13 mouse cellular contexts compared by ENCODE assay signal in the genomic region with DNA sequence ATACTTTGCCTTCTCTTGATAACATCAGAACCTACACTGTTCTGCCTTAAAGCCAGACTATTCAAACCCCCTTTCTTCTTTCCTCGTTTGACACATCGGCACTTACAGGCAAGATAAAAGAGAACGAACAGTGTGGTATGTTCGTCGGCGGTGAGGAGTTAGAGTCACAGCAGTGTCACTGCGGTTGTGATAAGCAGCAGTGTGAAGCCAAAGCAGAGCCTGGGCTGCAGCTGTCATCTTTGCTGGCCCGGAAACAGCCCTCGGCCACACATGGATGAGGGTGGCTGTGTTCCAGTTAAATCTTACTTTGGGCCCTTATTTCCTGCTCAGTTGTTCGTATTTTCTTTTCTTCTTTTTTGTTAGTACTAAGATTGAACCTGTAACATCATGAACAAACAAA. TPM values are rescaled to one million over a fixed set of nuclear protein-coding genes. Genes with fewer than 3 reads are reported as not detected.
DNase-seq lines count a peak whose midpoint lies in the region; ATAC-seq and TF ChIP-seq lines count a peak whose summit lies in the region.
"Had no signal": no experiment of that assay in that cellular context is flagged by ENCODE, and none has a peak within 500 bp of the region (broad histone marks: within the 10 kb centered on the region; RNA-seq: fewer than 3 reads in every experiment).

No protein-coding gene starts in this region.

- peaks cover 62% of the 10 kb centered on the region for H3K4me1 ChIP-seq in G1E (ENCODE audit: insufficient read depth, low read depth, low read length)
- H3K4me1 ChIP-seq in intestine, postnatal 0 days (replicated peaks; ENCODE audit: control insufficient read depth, insufficient read depth, low read length) = no peaks in the 10 kb centered on the region
- H3K4me1 ChIP-seq in lung, postnatal 0 days (ENCODE audit: insufficient read depth, low read depth, low read length) = no peaks in the 10 kb centered on the region
- H3K4me1 ChIP-seq: intestine, embryonic 15.5 days; limb, embryonic 13.5 days had no signal

- H3K27me3 ChIP-seq in G1E (ENCODE audit: insufficient read depth, low read length) = no peaks in the 10 kb centered on the region
- no peaks in the 10 kb centered on the region; the same call in 1 of the 2 replicates for H3K27me3 ChIP-seq in intestine, postnatal 0 days (replicated peaks; ENCODE audit: control insufficient read depth, insufficient read depth, low read length)
- no peaks in the 10 kb centered on the region for H3K27me3 ChIP-seq in lung, postnatal 0 days (replicated peaks; ENCODE audit: insufficient read depth, low read length)
- H3K27me3 ChIP-seq: forebrain, embryonic 12.5 days; intestine, embryonic 15.5 days; limb, embryonic 13.5 days had no signal

- H3K4me2 ChIP-seq in intestine, postnatal 0 days (replicated peaks; ENCODE audit: low read depth) = no peak overlapping the region
- H3K4me2 ChIP-seq in lung, postnatal 0 days (replicated peaks; ENCODE audit: low read depth, low read length) = no peak overlapping the region
- H3K4me2 ChIP-seq: forebrain, embryonic 12.5 days; intestine, embryonic 15.5 days; limb, embryonic 13.5 days; midbrain, embryonic 11.5 days had no signal

- peak; percentile 14 for DNase-seq in embryo, embryonic 10 days (ENCODE audit: low spot score)
- DNase-seq in embryo, embryonic 10.5 days (ENCODE audit: low spot score) = no peak
- peak; percentile 39 for DNase-seq in G1E (ENCODE audit: low spot score)
- DNase-seq in heart, adult 8-10 months (ENCODE audit: low spot score) = peak; percentile 40
- DNase-seq in liver = peak; percentile 73
- no peak for DNase-seq in lung, postnatal 0 days (ENCODE audit: low spot score)
- no peak for DNase-seq in ovary, adult 18-20 months (ENCODE audit: low spot score)
- DNase-seq: spleen, adult 18-20 months had no signal

- 88% methylated on average over 10 of the region's 10 CpGs for WGBS in intestine, postnatal 0 days
- 63% methylated on average over 10 of the region's 10 CpGs for WGBS in lung, postnatal 0 days

- ATAC-seq in G1E (ENCODE audit: extremely low read depth, insufficient number of reproducible peaks, low FRiP score, poor library complexity, severe bottlenecking) = peak; percentile 91
- no peak for ATAC-seq in intestine, postnatal 0 days
- ATAC-seq in lung, postnatal 0 days = no peak
- ATAC-seq: intestine, embryonic 15.5 days had no signal

- H3K9ac ChIP-seq in intestine, postnatal 0 days (ENCODE audit: low read depth, low read length) = no peak overlapping the region
- H3K9ac ChIP-seq in lung, postnatal 0 days (replicated peaks; ENCODE audit: low read depth) = no peak overlapping the region
- H3K9ac ChIP-seq: forebrain, embryonic 12.5 days; intestine, embryonic 15.5 days; limb, embryonic 13.5 days had no signal

- TF ChIP-seq EP300 in lung, postnatal 0 days (IDR thresholded peaks at IDR 0.05) = no peak

- no peak for TF ChIP-seq CTCF in G1E (IDR thresholded peaks at IDR 0.05; ENCODE audit: low read depth, low read length)
- TF ChIP-seq CTCF in intestine, postnatal 0 days (IDR thresholded peaks at IDR 0.05; ENCODE audit: low read depth) = no peak
- TF ChIP-seq CTCF in lung, postnatal 0 days (IDR thresholded peaks at IDR 0.05) = no peak

- H3K27ac ChIP-seq in intestine, postnatal 0 days (ENCODE audit: low read depth, low read length) = no peak overlapping the region
- no peak overlapping the region for H3K27ac ChIP-seq in lung, postnatal 0 days (ENCODE audit: low read length)
- H3K27ac ChIP-seq: forebrain, embryonic 12.5 days; intestine, embryonic 15.5 days; limb, embryonic 13.5 days had no signal

- H3K4me3 ChIP-seq in G1E (ENCODE audit: low read depth, low read length) = peak overlapping the region; percentile 49; the same call in 1 of the 2 replicates
- no peak overlapping the region for H3K4me3 ChIP-seq in intestine, postnatal 0 days (ENCODE audit: low read depth, low read length)
- no peak overlapping the region for H3K4me3 ChIP-seq in lung, postnatal 0 days (ENCODE audit: low read depth, low read length)
- H3K4me3 ChIP-seq: forebrain, embryonic 12.5 days; intestine, embryonic 15.5 days; limb, embryonic 13.5 days had no signal

- H3K36me3 ChIP-seq in G1E (replicated peaks) = peaks cover 66% of the 10 kb centered on the region
- H3K36me3 ChIP-seq in intestine, postnatal 0 days (ENCODE audit: control insufficient read depth, insufficient read depth) = peaks cover 14% of the 10 kb centered on the region; the same call in 1 of the 2 replicates
- H3K36me3 ChIP-seq in lung, postnatal 0 days (ENCODE audit: insufficient read depth, low read length) = peaks cover 9% of the 10 kb centered on the region; the same call in 1 of the 2 replicates

- no peaks in the 10 kb centered on the region for H3K9me3 ChIP-seq in G1E (replicated peaks)
- H3K9me3 ChIP-seq in intestine, postnatal 0 days (ENCODE audit: control insufficient read depth) = 0 out of 2 replicates have a peak, but pooled peaks cover 3% of the 10 kb centered on the region
- H3K9me3 ChIP-seq in lung, postnatal 0 days (ENCODE audit: low read length) = no peaks in the 10 kb centered on the region
- H3K9me3 ChIP-seq: forebrain, embryonic 12.5 days; intestine, embryonic 15.5 days; limb, embryonic 13.5 days had no signal

RNA-seq across cellular contexts. Expression of gene Bcl2l13, which starts 18.4 kb away (rescaled TPM):
- total RNA-seq in G1E (2014; fragmentation: Nextera tagmentation) = 85.0 and 85.7 TPM in 2 replicates
- 31.0 and 37.0 TPM in 2 replicates for total RNA-seq in G1E (2017)
- 450 and 524 TPM in 2 replicates for polyA plus RNA-seq in G1E (2012)
- total RNA-seq in heart, adult 8-10 months (2022) = 10 to 100 TPM; 73.8 to 84.5 (median 80.6) TPM
- 9.4 and 9.9 TPM in 2 replicates for polyA plus RNA-seq in intestine, postnatal 0 days (2015; fragmentation: Nextera tagmentation; extraction: Ambion mirVana)
- polyA plus RNA-seq in lung, postnatal 0 days (2015; fragmentation: Nextera tagmentation; extraction: Ambion mirVana) = 12.3 and 14.0 TPM in 2 replicates

RNA-seq across cellular contexts. Expression of gene Atp6v1e1, which starts 31.8 kb away (rescaled TPM):
- total RNA-seq in G1E (2014; fragmentation: Nextera tagmentation) (113 and 124 TPM in 2 replicates), G1E (2017) (233 and 247 TPM in 2 replicates)
- polyA plus RNA-seq in G1E (2012) = 50.0 and 51.0 TPM in 2 replicates
- 100 to 1,000 TPM; 170 to 181 (median 173) TPM for total RNA-seq in heart, adult 8-10 months (2022)
- polyA plus RNA-seq in intestine, postnatal 0 days (2015; fragmentation: Nextera tagmentation; extraction: Ambion mirVana) = 297 and 300 TPM in 2 replicates
- polyA plus RNA-seq in lung, postnatal 0 days (2015; fragmentation: Nextera tagmentation; extraction: Ambion mirVana) = 177 and 187 TPM in 2 replicates

Comparison
In these comparisons a context has a peak if more than half of its experiments do, and no peak if none do; other contexts are left out.
1. DNase-seq: peak in embryo, embryonic 10 days (single experiment), G1E (single experiment), heart, adult 8-10 months (single experiment) and liver (single experiment); none in embryo, embryonic 10.5 days (single experiment), lung, postnatal 0 days (single experiment) and ovary, adult 18-20 months (single experiment).
2. RNA of gene Bcl2l13, which starts 18.4 kb away (polyA plus RNA-seq): 450 to 524 TPM in G1E; 12.3 to 14.0 TPM in lung, postnatal 0 days and 9.4 to 9.9 TPM in intestine, postnatal 0 days; every median in the first group is over 10 times any median in the second.